ENCODE assay signal across 33 mouse cellular contexts in genomic region chr13:83544707-83545106, GRCm38 (mm10). TPM values are rescaled to one million over a fixed set of nuclear protein-coding genes. Genes with fewer than 3 reads are reported as not detected.
DNase-seq lines count a peak whose midpoint lies in the region; ATAC-seq and TF ChIP-seq lines count a peak whose summit lies in the region.
"Had no signal": no experiment of that assay in that cellular context is flagged by ENCODE, and none has a peak within 500 bp of the region (broad histone marks: within the 10 kb centered on the region; RNA-seq: fewer than 3 reads in every experiment).

No protein-coding gene starts in this region.

- no peak for ATAC-seq in heart, embryonic 12.5 days (ENCODE audit: insufficient number of reproducible peaks, low FRiP score)
- no peak for ATAC-seq in heart, embryonic 11.5 days (replicated peaks; ENCODE audit: insufficient number of reproducible peaks, low FRiP score, low TSS enrichment)
- no peak for ATAC-seq in heart, postnatal 0 days (ENCODE audit: insufficient read depth, low read depth)
- ATAC-seq: activated CD4-positive, CD25-positive, alpha-beta regulatory T cell, adult 4 months; forebrain, embryonic 16.5 days; hindbrain, embryonic 16.5 days had no signal

- H3K9ac ChIP-seq in heart, embryonic 12.5 days, result no peak overlapping the region
- H3K9ac ChIP-seq in heart, embryonic 11.5 days (ENCODE audit: low read depth, low read length), result no peak overlapping the region
- no peak overlapping the region for H3K9ac ChIP-seq in heart, postnatal 0 days (replicated peaks; ENCODE audit: low read depth, low read length)
- peak overlapping the region; percentile 62 for H3K9ac ChIP-seq in CH12.LX (ENCODE audit: insufficient read depth, low read depth)
- H3K9ac ChIP-seq: embryonic facial prominence, embryonic 13.5 days; liver, embryonic 14.5 days; midbrain, embryonic 12.5 days; neural tube, embryonic 12.5 days had no signal

- no peak for DNase-seq in heart, postnatal 0 days (ENCODE audit: low spot score)
- DNase-seq in heart, embryonic 10.5 days (ENCODE audit: low spot score), result no peak
- no peak for DNase-seq in CH12.LX (ENCODE audit: extremely low read depth)
- no peak for DNase-seq in limb, embryonic 10.5 days (ENCODE audit: low spot score)
- DNase-seq: adrenal gland, adult 2 months; adrenal gland, postnatal 36 days; B cell, adult 2 months; cerebellum, adult 11 months; cerebellum, adult 9-11 months; embryo, embryonic 11 days; gastrocnemius, postnatal 14 days; kidney, adult 18-20 months; kidney, postnatal 4 days; liver; lung, adult 2 months; lung, postnatal 10 days; right cerebral cortex, postnatal 4 days; thymus, adult 18-20 months; thymus, postnatal 25 days had no signal

- TF ChIP-seq CTCF in heart, postnatal 0 days (IDR thresholded peaks at IDR 0.05; ENCODE audit: low read depth), result no peak
- no peak for TF ChIP-seq CTCF in CH12.LX (conservative IDR thresholded peaks at IDR 0.05 in 1 of 2, IDR thresholded peaks at IDR 0.05 in 1 of 2; ENCODE audit: low read depth in 2 of 2, low read length in 2 of 2)
- TF ChIP-seq CTCF in bone marrow macrophage, adult 2 months (IDR thresholded peaks at IDR 0.05; ENCODE audit: low read depth, low read length), result no peak

- H3K27ac ChIP-seq in heart, embryonic 12.5 days (ENCODE audit: poor library complexity, severe bottlenecking), result peak overlapping the region; percentile 68
- no peak overlapping the region for H3K27ac ChIP-seq in heart, embryonic 11.5 days (ENCODE audit: low read depth, low read length)
- peak overlapping the region; percentile 58 for H3K27ac ChIP-seq in heart, postnatal 0 days (ENCODE audit: low read depth)
- no peak overlapping the region; the same call in 1 of the 2 replicates for H3K27ac ChIP-seq in heart, embryonic 10.5 days
- no peak overlapping the region; the same call in 1 of the 2 replicates for H3K27ac ChIP-seq in CH12.LX (ENCODE audit: insufficient read depth, low read depth)
- H3K27ac ChIP-seq in bone marrow macrophage, adult 2 months (ENCODE audit: insufficient read depth, low read depth, low read length), result peak overlapping the region; percentile 73
- H3K27ac ChIP-seq in limb, embryonic 10.5 days, result no peak overlapping the region
- H3K27ac ChIP-seq: embryonic facial prominence, embryonic 13.5 days; liver, embryonic 14.5 days; macrophage; midbrain, embryonic 12.5 days; neural tube, embryonic 12.5 days; stomach, postnatal 0 days had no signal

- no peak for TF ChIP-seq EP300 in heart, postnatal 0 days (IDR thresholded peaks at IDR 0.05; ENCODE audit: low read depth)
- TF ChIP-seq EP300 in CH12.LX (IDR thresholded peaks at IDR 0.05; ENCODE audit: low read length), result peak; percentile 42; the same call in 1 of the 2 replicates

- peak overlapping the region; percentile 21; the same call in 1 of the 2 replicates for H3K4me2 ChIP-seq in heart, embryonic 12.5 days
- H3K4me2 ChIP-seq in heart, embryonic 11.5 days, result no peak overlapping the region
- peak overlapping the region; percentile 0; the same call in 1 of the 2 replicates for H3K4me2 ChIP-seq in heart, postnatal 0 days (ENCODE audit: low read depth, low read length)
- H3K4me2 ChIP-seq in CH12.LX (ENCODE audit: insufficient read depth, low read depth, poor library complexity, severe bottlenecking), result peak overlapping the region; percentile 86
- H3K4me2 ChIP-seq: embryonic facial prominence, embryonic 13.5 days; midbrain, embryonic 12.5 days; neural tube, embryonic 12.5 days had no signal

- no peaks in the 10 kb centered on the region for H3K27me3 ChIP-seq in heart, embryonic 12.5 days (replicated peaks)
- no peaks in the 10 kb centered on the region for H3K27me3 ChIP-seq in heart, embryonic 11.5 days (ENCODE audit: control insufficient read depth, insufficient read depth, low read length)
- no peaks in the 10 kb centered on the region for H3K27me3 ChIP-seq in heart, postnatal 0 days (ENCODE audit: control insufficient read depth, insufficient read depth, low read length)
- H3K27me3 ChIP-seq in heart, embryonic 10.5 days (ENCODE audit: insufficient read depth, poor library complexity, severe bottlenecking), result no peaks in the 10 kb centered on the region
- H3K27me3 ChIP-seq in CH12.LX (replicated peaks), result no peaks in the 10 kb centered on the region
- H3K27me3 ChIP-seq in limb, embryonic 10.5 days (ENCODE audit: low read depth, poor library complexity, severe bottlenecking), result no peaks in the 10 kb centered on the region
- H3K27me3 ChIP-seq: embryonic facial prominence, embryonic 13.5 days; midbrain, embryonic 12.5 days; neural tube, embryonic 12.5 days had no signal

- no peak overlapping the region for H3K4me3 ChIP-seq in heart, embryonic 12.5 days
- H3K4me3 ChIP-seq in heart, embryonic 11.5 days (ENCODE audit: low read depth, low read length), result no peak overlapping the region
- H3K4me3 ChIP-seq in heart, postnatal 0 days (ENCODE audit: low read depth, low read length), result no peak overlapping the region
- no peak overlapping the region for H3K4me3 ChIP-seq in heart, embryonic 10.5 days
- H3K4me3 ChIP-seq in CH12.LX (replicated peaks in 1 of 3; ENCODE audit: low read depth in 2 of 3, low read length in 2 of 3, poor library complexity in 1 of 3), result no peak overlapping the region
- peak overlapping the region; percentile 4; the same call in 1 of the 2 replicates for H3K4me3 ChIP-seq in bone marrow macrophage, adult 2 months (ENCODE audit: insufficient read depth, low read length)
- H3K4me3 ChIP-seq in limb, embryonic 10.5 days, result no peak overlapping the region
- H3K4me3 ChIP-seq: embryonic facial prominence, embryonic 13.5 days; erythroblast, embryonic 14.5 days; midbrain, embryonic 12.5 days; myocyte; neural tube, embryonic 12.5 days had no signal

- WGBS in heart, embryonic 12.5 days, result 48% methylated on average over 4 of the region's 4 CpGs
- WGBS in heart, embryonic 11.5 days (ENCODE audit: insufficient replicate concordance), result 51% methylated on average over 4 of the region's 4 CpGs
- WGBS in heart, postnatal 0 days, result 30% methylated on average over 4 of the region's 4 CpGs
- WGBS in heart, embryonic 10.5 days, result 62% methylated on average over 4 of the region's 4 CpGs
- WGBS in limb, embryonic 10.5 days, result 84% methylated on average over 4 of the region's 4 CpGs

- dilution Hi-C loops in CH12.LX (cut with MboI; ENCODE audit: extremely low pct_ligation_motif_present, extremely low pct_unique_long_range_greater_than_20kb, low sequenced_read_pairs), result no loop called here

- peaks cover 62% of the 10 kb centered on the region for H3K79me2 ChIP-seq in CH12.LX (replicated peaks; ENCODE audit: control insufficient read depth, extremely low read depth, insufficient read depth, poor library complexity, severe bottlenecking)

- in situ Hi-C loops in CH12.LX (cut with MboI; ENCODE audit: low pct_ligation_motif_present, low pct_unique_long_range_greater_than_20kb, low sequenced_read_pairs), result loop anchor here (25.0 kb wide), 1 partner anchor 93 kb away; no protein-coding TSS in a partner anchor

- no peak for TF ChIP-seq POLR2A in CH12.LX (IDR thresholded peaks at IDR 0.05; ENCODE audit: low read depth, low read length)
- TF ChIP-seq POLR2A in bone marrow macrophage, adult 2 months (IDR thresholded peaks at IDR 0.05; ENCODE audit: borderline replicate concordance, low read depth, low read length), result no peak

- no peaks in the 10 kb centered on the region for H3K9me3 ChIP-seq in heart, embryonic 12.5 days (replicated peaks)
- no peaks in the 10 kb centered on the region for H3K9me3 ChIP-seq in heart, embryonic 11.5 days (replicated peaks; ENCODE audit: control insufficient read depth, low read length)
- H3K9me3 ChIP-seq in heart, postnatal 0 days (replicated peaks; ENCODE audit: control insufficient read depth, low read length), result no peaks in the 10 kb centered on the region
- no peaks in the 10 kb centered on the region for H3K9me3 ChIP-seq in heart, embryonic 10.5 days
- H3K9me3 ChIP-seq in CH12.LX (replicated peaks; ENCODE audit: low read length), result no peaks in the 10 kb centered on the region
- no peaks in the 10 kb centered on the region for H3K9me3 ChIP-seq in limb, embryonic 10.5 days (replicated peaks)
- H3K9me3 ChIP-seq: embryonic facial prominence, embryonic 13.5 days; midbrain, embryonic 12.5 days; neural tube, embryonic 12.5 days had no signal

- peaks cover 19% of the 10 kb centered on the region for H3K4me1 ChIP-seq in heart, embryonic 12.5 days (replicated peaks)
- H3K4me1 ChIP-seq in heart, embryonic 11.5 days (ENCODE audit: control insufficient read depth, insufficient read depth, low read length), result peaks cover 7% of the 10 kb centered on the region
- H3K4me1 ChIP-seq in heart, postnatal 0 days (ENCODE audit: control insufficient read depth, insufficient read depth), result peaks cover 19% of the 10 kb centered on the region
- peaks cover 9% of the 10 kb centered on the region; the same call in 1 of the 2 replicates for H3K4me1 ChIP-seq in heart, embryonic 10.5 days
- peaks cover 9 to 74% of the 10 kb centered on the region in 2 experiments; a peak in 3 of 4 replicates for H3K4me1 ChIP-seq in CH12.LX (ENCODE audit: control insufficient read depth in 1 of 2, insufficient read depth in 2 of 2)
- H3K4me1 ChIP-seq in bone marrow macrophage, adult 2 months (ENCODE audit: control insufficient read depth, insufficient read depth, low read length), result peaks cover 25% of the 10 kb centered on the region
- H3K4me1 ChIP-seq in limb, embryonic 10.5 days, result no peaks in the 10 kb centered on the region
- H3K4me1 ChIP-seq: midbrain, embryonic 12.5 days; neural tube, embryonic 12.5 days had no signal

- no peaks in the 10 kb centered on the region for H3K36me3 ChIP-seq in heart, embryonic 12.5 days
- H3K36me3 ChIP-seq in heart, embryonic 11.5 days (ENCODE audit: control insufficient read depth, insufficient read depth, low read length), result no peaks in the 10 kb centered on the region
- no peaks in the 10 kb centered on the region for H3K36me3 ChIP-seq in heart, postnatal 0 days (replicated peaks; ENCODE audit: control insufficient read depth, insufficient read depth, low read length)
- H3K36me3 ChIP-seq in heart, embryonic 10.5 days, result no peaks in the 10 kb centered on the region
- peaks cover 0 to 12% of the 10 kb centered on the region in 2 experiments for H3K36me3 ChIP-seq in CH12.LX (replicated peaks in 1 of 2; ENCODE audit: control insufficient read depth in 1 of 2, insufficient read depth in 1 of 2, low read length in 1 of 2)
- no peaks in the 10 kb centered on the region for H3K36me3 ChIP-seq in limb, embryonic 10.5 days
- H3K36me3 ChIP-seq: embryonic facial prominence, embryonic 13.5 days; midbrain, embryonic 12.5 days; neural tube, embryonic 12.5 days had no signal

- TF ChIP-seq RAD21 in CH12.LX (IDR thresholded peaks at IDR 0.05; ENCODE audit: low read depth, low read length), result no peak

RNA-seq across cellular contexts. Expression of gene Mef2c, which starts 40.9 kb away (rescaled TPM):
- 117 and 127 TPM in 2 replicates for polyA plus RNA-seq in heart, embryonic 12.5 days (2016; fragmentation: Nextera tagmentation; extraction: Ambion mirVana)
- polyA plus RNA-seq in heart, embryonic 11.5 days (2014; fragmentation: Nextera tagmentation; extraction: Ambion mirVana), result 126 and 130 TPM in 2 replicates
- total RNA-seq in heart, postnatal 0 days (2014; rRNA removed; ENCODE audit: low replicate concordance), result 66.9 and 69.0 TPM in 2 replicates
- 81.9 and 84.3 TPM in 2 replicates for polyA plus RNA-seq in heart, postnatal 0 days (2015; fragmentation: Nextera tagmentation; extraction: Ambion mirVana)
- 100 and 120 TPM in 2 replicates for polyA plus RNA-seq in heart, embryonic 10.5 days (2016; fragmentation: Nextera tagmentation; extraction: Ambion mirVana)
- total RNA-seq in CH12.LX (2012; rRNA removed) (99.9 and 113 TPM in 2 replicates), CH12.LX (2014; rRNA removed) (107 and 134 TPM in 2 replicates)
- polyA plus RNA-seq in CH12.LX (2012; ENCODE audit: insufficient read length, low read depth), result 159 and 199 TPM in 2 replicates
- polyA plus RNA-seq in bone marrow macrophage, adult 2 months (2012; ENCODE audit: insufficient read depth, insufficient read length, missing spikeins), result 51.6 and 61.5 TPM in 2 replicates
- 13.2 and 17.5 TPM in 2 replicates for polyA plus RNA-seq in limb, embryonic 10.5 days (2016; fragmentation: Nextera tagmentation; extraction: Ambion mirVana)

Comparison
In these comparisons a context has a peak if more than half of its experiments do, and no peak if none do; other contexts are left out.
1. H3K27ac ChIP-seq: peak in heart, embryonic 12.5 days (single experiment), heart, postnatal 0 days (single experiment) and bone marrow macrophage, adult 2 months (single experiment); none in heart, embryonic 11.5 days (single experiment), heart, embryonic 10.5 days (single experiment), CH12.LX (single experiment) and limb, embryonic 10.5 days (single experiment).